Mouse (Mus musculus) adrenal gland, adult 8-10 months (tissue): ENCODE data around the gene Map3k5. TPM values are rescaled to one million over a fixed set of nuclear protein-coding genes. Genes with fewer than 3 reads are reported as not detected.

Experiments
- DNase-seq: peaks from one replicate; pipeline ENCODE4 v3.0.0; 2022
- total RNA-seq, 4 experiments: library from RNA; stranded (reverse); gene quantifications; 2 replicates each; pipeline ENCODE4 v1.2.4; 2022

Map3k5 gene
- total RNA-seq, 4 experiments from 2014 or later = 19.0 to 29.6 (median 22.3) TPM

GRCm38 (mm10) chr10:20009310-20009709 lies 75.0 kb downstream of the Map3k5 start:
- DNase-seq = no peak

DNA sequence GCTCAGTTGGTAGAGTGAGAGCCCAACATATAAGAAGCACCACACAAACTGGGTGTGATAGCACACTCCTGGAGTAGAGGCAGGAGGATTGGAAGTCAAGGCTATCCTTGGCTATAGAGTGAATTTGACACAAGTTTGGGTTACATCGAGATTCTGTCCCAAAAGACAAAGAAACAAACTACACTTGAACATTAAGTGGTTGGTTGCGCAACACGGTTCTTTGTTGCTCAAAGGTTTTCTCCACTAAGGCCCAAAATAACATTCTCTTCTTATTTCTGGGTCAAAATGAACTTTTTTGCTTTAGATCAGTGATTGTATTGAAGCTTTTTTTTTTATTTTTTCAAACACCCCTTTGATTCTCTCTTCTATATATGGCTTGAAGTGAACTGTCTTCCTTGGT lies 75.7 kb downstream of the Map3k5 start:
- no peak for DNase-seq

GRCm38 (mm10) chr10:20018406-20018805 lies 84.1 kb downstream of the Map3k5 start:
- no peak for DNase-seq

DNA sequence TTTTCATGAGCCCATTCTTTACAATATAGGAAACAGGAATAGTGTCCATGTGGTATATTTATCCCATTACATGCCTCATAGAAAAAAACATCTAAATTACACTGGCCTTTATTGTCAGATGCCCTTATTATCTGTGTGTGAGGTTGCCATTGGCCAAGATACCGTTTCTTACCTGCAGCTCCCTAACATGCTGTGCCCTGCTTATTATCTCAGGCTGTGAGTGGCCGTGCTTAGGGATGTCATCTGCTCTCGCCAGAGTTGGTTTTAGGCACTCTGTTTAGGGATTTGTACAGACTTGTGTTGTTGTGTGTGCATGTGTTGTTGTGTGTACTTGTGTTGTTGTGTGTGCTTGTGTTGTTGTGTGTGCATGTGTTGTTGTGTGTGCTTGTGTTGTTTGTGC lies 84.5 kb downstream of the Map3k5 start:
- DNase-seq = no peak

DNA sequence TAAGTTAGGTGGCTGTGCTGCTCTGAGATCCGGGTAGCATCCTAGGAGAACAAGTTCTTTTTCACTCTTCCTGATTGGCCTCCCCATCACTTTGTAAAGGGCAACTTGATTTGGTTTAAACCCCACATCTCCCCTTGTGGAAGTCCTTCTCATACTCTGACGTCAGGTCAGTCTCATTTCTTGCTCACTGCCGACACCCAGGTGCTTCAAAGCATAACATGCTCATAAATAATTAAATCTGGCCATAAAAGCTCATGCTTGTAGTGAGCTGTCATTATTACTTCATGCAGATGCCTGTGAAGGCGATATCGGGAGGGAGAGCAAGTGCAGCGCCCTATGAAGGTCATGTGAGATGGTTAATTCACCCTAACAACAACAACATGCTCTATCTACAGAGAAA lies 87.0 kb downstream of the Map3k5 start:
- DNase-seq = no peak

DNA sequence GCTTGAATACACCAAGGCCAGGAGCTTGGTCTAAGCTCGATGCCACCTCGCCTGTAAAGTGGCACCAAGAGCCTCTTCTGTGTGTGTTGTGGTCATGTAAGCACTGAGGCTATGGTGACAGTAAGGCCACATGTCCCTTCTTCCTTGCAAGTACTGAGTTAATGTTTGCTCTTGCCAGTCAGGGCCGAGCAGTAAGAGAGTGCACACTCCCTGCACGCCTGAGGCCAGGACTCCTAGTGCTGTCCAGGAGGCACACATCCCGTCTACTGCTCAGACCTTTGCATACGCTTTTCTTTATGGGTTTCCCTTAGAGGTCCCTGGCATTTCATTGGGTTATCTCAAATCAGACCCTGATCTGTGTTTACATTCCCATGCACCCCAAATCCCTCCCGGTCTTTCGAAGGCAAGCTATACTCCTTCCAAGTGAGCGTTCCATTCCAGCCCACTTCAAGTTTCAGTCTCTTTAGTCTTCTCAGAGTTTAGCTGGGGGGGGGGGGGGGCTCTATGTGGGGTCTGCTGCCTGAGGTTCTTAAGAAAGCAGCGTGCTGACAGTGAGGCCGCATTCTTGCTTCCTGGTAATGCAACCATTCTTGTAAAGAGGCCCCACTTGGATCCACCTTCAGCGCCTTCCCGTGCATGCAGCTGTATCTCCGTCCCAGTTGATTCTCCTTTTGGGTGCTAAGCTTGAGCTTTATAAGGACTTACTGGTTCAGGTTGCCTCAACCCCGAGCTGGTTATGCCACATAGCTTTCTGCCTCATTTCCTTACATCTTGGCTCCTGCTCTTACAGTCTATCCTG lies 87.6 kb downstream of the Map3k5 start:
- no peak for DNase-seq

DNA sequence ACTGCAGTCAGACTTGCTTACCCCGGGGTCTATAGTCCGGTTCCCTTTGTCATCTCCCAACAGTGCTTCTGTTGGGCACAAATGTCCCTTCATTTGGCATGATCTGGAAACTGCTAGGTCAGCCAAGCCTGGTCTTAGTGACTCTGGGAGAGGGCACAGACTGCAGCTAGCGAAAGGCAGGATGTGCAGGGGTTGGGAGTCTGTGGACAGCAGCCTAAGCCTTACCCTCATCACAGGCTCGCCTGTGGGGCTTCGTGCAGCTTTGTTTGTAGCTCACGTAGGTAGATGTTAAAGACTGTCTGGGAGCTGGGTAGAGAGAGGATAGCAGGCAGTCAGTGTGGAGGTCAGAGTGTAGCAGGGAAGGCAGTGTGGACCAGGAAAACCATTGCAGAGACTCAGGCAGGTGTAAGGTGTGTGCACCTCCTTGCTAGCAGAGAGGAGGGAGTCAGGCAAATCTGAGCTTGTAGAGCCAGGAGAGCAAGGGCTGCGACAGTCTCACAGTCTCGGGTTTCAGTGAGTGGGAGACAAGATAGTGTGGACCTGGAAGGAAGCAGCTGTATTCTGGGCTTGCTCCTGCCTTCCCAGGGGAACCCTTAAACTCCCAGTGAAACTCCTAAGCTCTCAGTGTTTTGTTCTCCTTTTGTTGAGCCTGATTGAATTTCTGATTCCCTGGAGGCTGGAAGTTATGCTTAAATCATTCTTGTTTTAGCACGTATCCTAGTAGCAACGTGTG lies 88.5 kb downstream of the Map3k5 start:
- DNase-seq = no peak

- no peak for DNase-seq
These were observed 89.3 kb downstream of the Map3k5 start for GRCm38 (mm10) chr10:20023524-20023923.

GRCm38 (mm10) chr10:20024891-20025290 lies 90.6 kb downstream of the Map3k5 start:
- DNase-seq = no peak

DNA sequence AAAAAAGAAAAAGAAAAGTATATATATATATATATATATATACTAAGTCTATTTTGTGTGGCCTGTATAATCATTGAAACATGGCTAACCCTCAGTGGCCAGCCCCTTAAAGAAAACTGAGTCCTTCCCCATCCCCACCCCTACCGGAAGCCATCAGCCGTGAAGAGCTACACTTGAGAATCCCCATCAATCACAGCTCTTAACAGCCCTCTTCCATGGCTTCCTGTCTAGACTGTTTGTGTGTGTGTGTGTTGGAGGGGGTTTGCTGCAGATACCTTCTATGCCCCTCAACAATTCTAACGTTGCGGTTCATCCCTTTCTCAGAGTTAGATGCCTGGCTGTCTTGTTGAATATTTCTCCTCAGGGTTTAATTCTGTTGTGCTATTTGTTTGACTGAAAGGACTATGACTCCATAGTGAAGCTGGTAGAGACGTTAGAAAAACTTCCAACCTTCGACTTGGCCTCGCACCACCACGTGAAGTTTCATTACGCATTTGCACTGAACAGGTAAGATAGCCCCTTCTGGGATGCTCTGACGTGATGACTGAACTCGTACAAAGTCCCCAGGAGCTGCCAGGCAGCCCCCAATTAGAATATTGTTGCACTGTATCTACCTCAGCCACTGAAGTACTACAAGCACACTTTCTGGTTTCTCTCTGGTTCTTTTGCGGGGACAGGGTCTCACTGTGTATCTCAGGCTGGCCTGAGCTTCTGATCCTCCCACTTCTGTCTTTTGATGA lies 91.7 kb downstream of the Map3k5 start:
- DNase-seq = no peak

- no peak for DNase-seq
These were observed 96.4 kb downstream of the Map3k5 start for GRCm38 (mm10) chr10:20030703-20031102.

DNA sequence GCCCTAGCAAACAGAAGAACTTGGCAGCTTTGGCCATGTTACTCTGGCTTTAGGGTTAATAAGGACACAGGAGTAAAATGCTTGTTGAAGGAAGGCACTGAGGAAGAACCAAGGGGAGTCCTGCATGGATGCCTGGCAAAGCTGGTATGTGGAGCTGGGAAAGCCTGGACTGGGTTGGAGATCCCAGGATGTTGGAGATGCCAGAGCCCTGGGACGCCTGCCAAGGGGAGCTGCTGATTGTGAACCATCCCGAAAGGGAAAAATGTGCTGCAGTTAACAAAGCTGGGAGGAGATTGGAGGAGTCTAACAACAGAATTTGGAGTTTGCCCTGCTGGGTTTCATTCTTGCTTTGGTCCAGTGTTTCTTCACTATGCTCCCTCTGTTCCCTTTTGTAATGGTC lies 97.7 kb downstream of the Map3k5 start:
- peak; percentile 49 for DNase-seq

DNA sequence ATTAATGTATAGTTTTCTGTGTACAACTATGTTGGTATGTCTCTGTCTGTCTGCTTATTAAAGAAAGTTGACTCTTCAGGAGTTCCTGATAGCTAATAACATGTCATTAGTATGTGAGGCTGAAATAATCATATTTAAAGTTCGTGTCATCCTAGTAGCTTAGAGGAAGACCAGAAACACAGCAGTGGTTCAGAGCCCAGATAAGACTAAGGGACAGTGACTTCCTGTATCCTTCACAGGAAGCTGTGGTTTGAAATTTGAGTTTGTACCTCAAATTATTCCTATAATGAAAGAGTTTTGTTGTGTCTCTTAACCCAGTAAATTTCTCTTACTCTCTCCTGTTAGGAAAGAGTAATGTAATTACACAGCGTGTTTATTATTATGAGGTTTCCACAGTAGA lies 102.1 kb downstream of the Map3k5 start:
- no peak for DNase-seq

DNA sequence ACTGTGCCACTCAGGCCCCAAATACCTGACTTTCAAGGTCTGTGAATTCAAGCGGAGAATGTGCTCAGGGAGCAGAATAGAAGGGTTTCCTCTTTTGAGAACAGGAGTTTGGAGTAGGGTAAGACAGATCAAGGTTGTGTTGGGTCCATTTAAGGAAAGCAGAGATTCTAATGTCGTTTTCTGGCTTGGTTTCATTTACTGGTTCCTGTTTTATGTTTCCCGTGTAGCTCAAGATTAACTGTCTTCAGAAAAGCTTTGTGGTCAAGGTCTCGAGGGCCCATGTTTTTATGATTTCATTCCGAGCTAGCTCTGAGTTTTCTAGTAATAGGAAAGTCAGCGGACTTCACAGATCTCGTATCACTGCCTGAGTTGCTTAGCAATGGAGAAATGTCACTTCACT lies 102.6 kb downstream of the Map3k5 start:
- no peak for DNase-seq

DNA sequence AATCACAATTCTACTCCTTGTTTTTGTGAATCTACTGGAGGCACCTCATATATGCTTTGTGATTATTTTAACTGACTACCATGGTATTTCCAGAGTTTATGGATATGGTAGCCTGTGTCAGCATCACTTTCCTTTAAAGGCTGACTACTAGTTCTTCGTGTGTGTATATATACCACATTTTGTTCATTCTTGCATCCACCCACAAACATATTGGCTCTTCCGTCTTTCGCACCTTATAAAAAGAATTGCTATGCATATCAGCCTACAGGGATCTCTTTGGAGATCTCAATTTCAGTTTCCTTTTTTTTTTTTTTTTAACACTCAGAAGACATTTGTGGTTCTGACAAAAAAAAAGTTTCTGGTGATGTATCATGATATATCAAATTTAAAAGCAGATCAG lies 105.3 kb downstream of the Map3k5 start:
- DNase-seq = no peak

- DNase-seq = peak; percentile 70
These were observed 105.8 kb downstream of the Map3k5 start for GRCm38 (mm10) chr10:20040116-20040515.

- DNase-seq = no peak
These were observed 106.4 kb downstream of the Map3k5 start for GRCm38 (mm10) chr10:20040677-20041076.

GRCm38 (mm10) chr10:20042081-20042480 lies 107.8 kb downstream of the Map3k5 start:
- no peak for DNase-seq

GRCm38 (mm10) chr10:20044051-20044450 lies 109.8 kb downstream of the Map3k5 start:
- no peak for DNase-seq

GRCm38 (mm10) chr10:20045733-20046495 lies 111.6 kb downstream of the Map3k5 start:
- peak; percentile 40 for DNase-seq

GRCm38 (mm10) chr10:20056859-20057644 lies 122.8 kb downstream of the Map3k5 start:
- no peak for DNase-seq

DNA sequence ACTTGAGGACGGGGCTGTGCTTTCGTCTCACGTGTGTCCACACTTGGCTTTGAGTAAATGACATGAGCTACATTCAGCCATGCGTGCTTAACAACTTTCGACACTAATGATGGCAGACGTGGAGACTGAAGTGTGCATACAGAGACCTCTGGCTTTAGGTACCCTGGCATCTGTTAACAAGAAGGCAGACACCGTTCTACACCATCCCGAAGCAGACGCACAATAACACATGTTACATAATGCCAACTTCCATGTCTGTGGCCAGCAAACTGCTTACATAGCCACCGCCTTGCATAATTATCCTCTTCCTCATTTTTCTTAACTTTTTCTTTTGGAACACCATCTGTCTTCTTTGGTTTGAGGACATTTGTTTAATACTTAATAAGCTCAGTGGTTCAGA lies 123.8 kb downstream of the Map3k5 start:
- no peak for DNase-seq
